Mouse (Mus musculus): ENCODE measurements around the gene Dcp1a.
A peak's percentile ranks its signal among the peaks of the same experiment; 100 is the strongest.

Dcp1a gene

GRCm38 (mm10) chr14:30479361-30479948 lies at the start of gene Dcp1a:
Dcp1a (plus strand) TSS chr14:30479535.
- peak; percentile 84 to 93 for DNase-seq (ENCODE audit: low read depth in 1 of 2, low spot score in 2 of 2)

DNA sequence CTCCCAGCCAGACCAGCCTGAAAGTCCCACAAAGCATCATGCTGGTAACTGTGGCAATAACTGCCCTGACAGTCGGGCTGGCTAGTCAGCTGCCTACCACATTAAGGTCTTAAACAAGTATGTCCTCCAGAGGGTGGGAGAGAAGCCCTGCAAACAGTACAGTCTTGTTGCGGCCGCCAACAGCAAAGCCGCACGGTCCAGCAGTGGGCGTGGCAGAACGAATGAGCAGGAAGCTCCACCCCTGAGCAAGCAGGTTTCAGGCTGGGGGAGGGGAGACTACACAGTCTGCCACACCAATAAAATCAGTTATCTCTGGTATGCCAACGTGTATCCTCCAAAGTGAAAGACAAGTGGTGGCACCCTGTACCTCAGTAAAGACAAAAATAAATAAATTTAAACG lies 49.7 kb upstream of the Dcp1a start:
- DNase-seq (ENCODE audit: low read depth in 1 of 2, low spot score in 2 of 2), result no peak

GRCm38 (mm10) chr14:30430026-30430425 lies 49.3 kb upstream of the Dcp1a start:
- DNase-seq (ENCODE audit: low read depth in 1 of 2, low spot score in 2 of 2), result no peak

DNA sequence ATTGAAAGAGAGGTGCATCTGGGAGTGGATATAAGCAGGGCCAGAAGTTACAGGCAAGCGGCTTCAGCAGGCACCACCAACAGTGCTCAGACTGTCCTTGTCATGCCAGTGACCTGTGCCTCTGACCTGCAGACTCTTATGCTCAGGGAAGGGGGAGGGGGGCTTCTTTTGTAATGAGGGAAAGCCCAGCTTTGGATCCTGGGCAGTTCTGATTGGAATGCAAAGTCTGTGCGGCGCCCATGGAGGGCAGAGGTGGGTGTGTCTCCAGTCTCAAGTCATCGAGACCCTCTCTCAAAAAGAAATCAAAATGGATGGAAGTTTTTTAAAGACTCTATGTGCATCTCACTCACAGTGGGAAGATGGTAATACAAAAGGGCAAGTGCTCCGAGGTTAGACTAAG lies 48.9 kb upstream of the Dcp1a start:
- no peak for DNase-seq (ENCODE audit: low read depth in 1 of 2, low spot score in 2 of 2)

DNA sequence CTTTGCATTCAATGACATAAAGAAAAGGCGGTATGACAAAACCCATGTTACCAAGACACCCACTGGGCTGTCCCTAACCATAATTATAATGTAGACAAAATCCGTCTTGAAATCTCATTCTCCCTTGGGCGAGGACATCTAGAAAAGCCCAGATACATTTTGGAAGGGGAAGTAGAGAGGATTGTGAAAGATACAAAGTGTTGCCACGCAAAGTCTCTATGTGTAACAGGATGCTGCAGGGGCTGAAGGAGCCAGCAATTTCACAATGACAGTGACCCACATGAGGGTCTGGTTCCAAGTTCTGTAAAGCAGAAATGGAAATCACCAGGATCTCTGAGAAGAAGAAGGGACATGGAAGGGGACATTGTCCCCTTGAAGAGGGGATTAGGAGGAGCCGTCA lies 44.0 kb upstream of the Dcp1a start:
- DNase-seq (ENCODE audit: low read depth in 1 of 2, low spot score in 2 of 2), result peak; percentile 47 to 64

DNA sequence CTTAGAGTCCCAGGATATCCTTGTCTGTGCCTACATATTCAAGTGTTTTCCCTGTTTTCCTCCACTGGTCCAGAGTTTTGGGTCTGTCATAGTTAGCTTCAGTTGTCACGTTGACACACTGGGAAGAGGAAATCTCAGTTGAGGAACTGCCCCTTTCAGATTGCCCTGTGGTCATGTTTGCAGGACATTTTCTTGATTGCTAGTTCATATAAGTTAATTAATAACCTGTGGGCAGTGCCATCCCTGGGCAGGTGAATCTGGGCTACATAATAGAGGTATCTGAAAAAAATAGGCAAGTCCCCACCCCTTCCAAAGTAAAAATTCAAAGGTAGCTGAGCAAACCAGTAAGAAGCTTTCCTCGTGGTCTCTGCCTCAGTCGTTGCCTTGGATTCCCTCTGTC lies 39.4 kb upstream of the Dcp1a start:
- no peak for DNase-seq (ENCODE audit: low read depth in 1 of 2, low spot score in 2 of 2)

DNA sequence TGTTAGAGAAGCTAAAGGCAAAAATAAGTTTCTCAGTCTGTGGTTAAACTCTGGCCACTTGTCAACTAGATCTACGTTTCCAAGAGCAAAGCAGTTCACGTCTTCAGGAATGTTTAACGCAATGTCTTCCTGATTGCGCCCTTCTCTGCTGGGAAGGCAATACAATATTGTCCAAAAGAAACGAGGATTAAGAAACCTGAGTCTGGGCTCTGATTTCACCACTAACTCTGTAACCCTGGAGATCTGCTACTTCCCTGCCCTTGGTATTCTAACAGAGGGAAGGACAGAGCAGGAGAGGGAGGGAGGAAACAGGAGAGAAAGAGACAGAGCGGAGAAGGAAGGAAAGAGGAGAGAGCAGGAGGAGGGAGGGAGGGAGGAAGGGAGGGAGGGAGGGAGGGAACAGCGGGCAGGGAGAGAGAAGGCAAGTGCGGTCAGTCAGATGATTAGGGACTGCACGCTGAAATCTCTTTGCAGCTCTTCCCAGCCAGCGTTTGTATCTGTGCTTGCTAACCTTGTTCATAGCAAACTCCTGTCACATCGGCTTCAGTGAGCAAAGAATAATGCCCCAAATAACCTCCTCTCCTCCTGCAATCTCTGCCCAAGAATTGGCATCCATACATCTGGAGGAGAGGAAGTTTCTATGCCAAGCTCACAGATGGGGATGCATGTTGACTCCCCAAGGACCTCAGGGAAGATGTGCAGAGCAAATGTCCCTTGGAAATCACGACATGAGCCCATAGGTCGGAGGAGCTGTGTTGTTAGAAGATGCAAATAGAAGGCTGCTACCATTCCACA lies 23.3 kb upstream of the Dcp1a start:
- DNase-seq (ENCODE audit: low read depth in 1 of 2, low spot score in 2 of 2), result no peak

DNA sequence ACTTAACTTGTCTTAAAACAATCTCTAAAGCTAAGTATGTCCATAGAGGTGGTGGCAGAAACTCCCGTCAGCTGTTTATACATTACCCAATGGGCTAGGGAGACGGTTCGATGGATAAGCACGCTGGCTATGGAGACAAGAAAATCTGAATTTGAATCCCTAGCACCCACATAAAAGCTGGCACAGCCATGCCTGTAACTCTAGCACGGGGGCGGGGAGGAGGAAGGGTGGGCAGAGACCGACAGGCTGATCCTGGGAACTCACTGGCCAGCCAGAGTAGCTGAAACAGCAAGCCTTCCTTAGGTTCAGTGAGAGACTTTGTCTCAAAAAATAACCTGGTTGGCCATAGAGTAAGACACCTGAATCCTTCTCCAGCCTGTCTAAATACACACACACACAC lies 21.9 kb upstream of the Dcp1a start:
- no peak for DNase-seq (ENCODE audit: low read depth in 1 of 2, low spot score in 2 of 2)

DNA sequence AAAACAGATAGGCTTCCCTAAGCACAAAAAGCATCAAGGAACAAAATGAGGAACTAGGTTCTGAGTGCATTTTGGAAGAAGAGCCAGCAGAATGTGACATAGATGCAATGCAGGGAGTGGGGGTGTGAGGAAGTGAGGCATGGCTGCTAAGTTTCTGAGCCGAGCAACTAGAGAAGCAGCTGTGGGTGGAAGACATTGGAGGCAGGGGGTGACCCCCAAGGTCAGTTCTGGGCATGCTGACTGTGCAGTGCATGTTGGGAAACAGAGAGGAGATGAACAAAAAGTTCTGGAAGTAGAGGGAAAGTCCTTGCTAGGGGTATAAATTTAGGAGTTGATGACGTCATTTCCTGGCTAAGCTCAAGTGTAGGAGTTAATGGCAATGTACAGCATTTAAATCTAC lies 21.4 kb upstream of the Dcp1a start:
- DNase-seq (ENCODE audit: low read depth in 1 of 2, low spot score in 2 of 2), result peak; percentile 49 to 70

DNA sequence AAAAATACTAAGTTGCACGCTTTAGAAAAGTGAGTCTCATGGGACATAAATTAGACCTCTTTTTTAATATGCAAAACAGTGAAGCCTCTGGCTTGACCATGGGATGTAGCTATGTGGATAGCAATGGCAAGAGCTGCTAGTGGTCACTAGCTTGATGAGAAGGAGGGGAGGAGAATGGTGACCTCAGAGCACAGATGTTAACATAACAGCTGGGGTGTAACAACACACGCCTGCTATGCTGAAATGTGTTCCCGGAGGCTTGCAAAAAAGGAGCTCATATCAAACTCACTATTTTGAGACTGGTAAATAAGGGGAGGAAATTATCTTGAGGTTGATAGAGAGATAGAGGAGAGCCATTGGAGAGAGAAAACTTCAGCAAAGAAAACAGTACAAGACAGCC lies 20.5 kb upstream of the Dcp1a start:
- no peak for DNase-seq (ENCODE audit: low read depth in 1 of 2, low spot score in 2 of 2)

DNA sequence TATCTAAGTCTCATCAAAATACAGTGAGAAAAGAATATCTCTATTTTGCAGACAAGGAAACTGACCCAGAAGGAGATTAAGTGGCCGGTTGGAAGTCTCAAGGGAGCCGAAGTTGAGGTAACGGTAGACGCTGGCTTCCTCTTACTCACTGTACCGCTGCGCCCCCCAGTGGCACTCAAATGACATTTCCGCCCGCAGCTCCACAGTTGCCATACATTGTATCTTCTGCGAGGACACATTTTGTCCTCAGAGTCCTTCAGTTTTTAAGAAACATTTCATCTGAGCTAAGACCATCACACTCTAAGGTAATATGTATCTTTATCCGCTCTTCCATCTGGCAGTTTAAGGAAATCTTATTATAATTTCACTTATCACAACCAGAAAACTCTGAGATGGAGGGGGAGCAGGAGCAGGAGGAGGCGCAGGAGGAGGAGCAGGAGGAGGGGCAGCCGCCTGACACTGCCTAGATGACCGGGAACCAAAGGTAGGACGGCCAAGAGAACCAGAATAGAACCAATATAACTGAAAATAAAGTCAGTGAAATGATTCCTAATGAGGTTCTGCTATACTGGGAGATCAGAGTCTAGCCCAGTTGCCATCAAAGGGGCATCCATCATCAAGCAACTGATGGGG lies 19.3 kb upstream of the Dcp1a start:
- DNase-seq (ENCODE audit: low read depth in 1 of 2, low spot score in 2 of 2), result peak; percentile 12 to 46

GRCm38 (mm10) chr14:30463312-30463711 lies 16.0 kb upstream of the Dcp1a start:
- no peak for DNase-seq (ENCODE audit: low read depth in 1 of 2, low spot score in 2 of 2)

DNA sequence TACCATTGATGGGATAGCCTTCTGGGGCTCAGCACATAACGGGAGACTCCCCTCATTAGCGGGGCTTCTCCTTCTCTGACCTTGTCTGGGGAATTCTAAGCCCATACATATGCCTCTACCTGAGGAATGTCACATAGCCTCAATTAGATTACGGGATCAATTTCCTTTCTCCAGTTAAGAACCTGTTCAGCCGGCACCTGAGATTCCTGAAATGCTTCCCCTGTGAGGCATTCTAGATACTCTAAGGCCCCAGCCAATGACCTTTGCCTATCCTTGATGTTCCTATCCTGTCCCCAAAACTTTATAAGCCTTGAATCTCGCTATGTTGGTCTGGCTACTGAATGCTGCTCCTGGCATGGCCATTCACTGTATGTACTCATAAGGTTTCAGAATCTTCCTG lies 5.7 kb upstream of the Dcp1a start:
- no peak for DNase-seq (ENCODE audit: low read depth in 1 of 2, low spot score in 2 of 2)

DNA sequence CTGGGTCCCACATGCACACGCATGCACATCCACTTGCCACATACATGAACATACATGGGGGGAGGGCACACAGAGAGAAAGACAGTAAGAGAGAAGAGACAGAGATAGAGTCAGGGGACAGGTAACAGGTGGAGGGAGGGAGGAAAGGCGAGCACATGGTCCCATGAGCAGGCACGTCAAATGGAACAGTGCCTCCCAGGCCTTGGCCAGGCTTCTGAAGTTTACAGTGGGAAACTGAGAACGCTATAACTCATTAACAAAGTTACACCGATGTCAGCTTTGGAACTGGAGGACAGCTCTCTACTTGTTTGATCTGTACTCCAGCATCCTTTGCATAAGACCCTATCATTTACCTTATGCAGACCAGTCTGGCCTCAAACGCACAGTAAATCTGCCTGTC lies 4.9 kb upstream of the Dcp1a start:
- no peak for DNase-seq (ENCODE audit: low read depth in 1 of 2, low spot score in 2 of 2)

GRCm38 (mm10) chr14:30491342-30491741 lies 12.0 kb downstream of the Dcp1a start, which contains the start of gene Cacna1d:
Cacna1d (minus strand) TSS chr14:30491455.
- no peak for DNase-seq (ENCODE audit: low read depth in 1 of 2, low spot score in 2 of 2)

GRCm38 (mm10) chr14:30493276-30493675 lies 13.9 kb downstream of the Dcp1a start:
- DNase-seq (ENCODE audit: low read depth in 1 of 2, low spot score in 2 of 2), result no peak

DNA sequence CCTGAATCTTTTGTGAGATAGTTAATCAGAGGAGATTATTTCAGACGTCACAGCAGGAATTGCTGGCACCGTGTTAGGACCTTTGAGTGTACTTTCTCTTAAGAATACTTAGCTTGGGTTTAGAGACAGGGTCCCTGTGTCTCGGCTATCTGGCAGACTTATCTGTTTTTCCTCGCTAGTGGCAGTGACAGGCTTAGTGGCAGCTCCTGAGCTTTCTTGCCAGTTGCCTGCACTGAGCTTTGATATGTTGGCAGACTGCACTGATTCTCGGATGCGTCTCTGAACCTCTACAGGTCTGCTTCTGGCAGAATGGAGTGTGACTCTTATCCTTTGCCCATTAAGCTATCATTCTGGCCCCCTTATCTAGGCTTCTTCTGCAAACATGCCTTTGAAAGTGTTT lies 15.7 kb downstream of the Dcp1a start:
- no peak for DNase-seq (ENCODE audit: low read depth in 1 of 2, low spot score in 2 of 2)

GRCm38 (mm10) chr14:30498202-30498601 lies 18.9 kb downstream of the Dcp1a start:
- DNase-seq (ENCODE audit: low read depth in 1 of 2, low spot score in 2 of 2), result no peak

DNA sequence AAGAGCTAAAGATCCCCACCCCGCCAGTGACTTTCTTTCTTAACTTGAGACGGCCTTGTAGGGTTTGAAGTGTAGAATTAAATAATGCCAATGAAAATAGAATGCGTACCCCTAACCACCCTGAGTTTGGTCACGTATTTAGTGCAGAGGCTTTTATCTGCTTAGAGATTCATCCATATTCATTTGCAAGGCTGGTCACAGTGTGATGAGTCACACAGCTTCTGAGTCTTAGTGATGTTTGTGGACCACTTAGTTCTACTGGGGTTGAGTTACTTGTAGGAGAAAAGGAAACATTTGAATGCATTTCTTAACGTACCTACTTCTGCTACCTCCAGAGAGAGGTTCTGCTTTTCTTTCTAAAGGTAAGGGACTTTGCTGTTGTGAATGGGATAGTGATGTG lies 25.7 kb downstream of the Dcp1a start:
- no peak for DNase-seq (ENCODE audit: low read depth in 1 of 2, low spot score in 2 of 2)

- no peak for DNase-seq (ENCODE audit: low read depth in 1 of 2, low spot score in 2 of 2)
Measured at GRCm38 (mm10) chr14:30510214-30510763, 31.0 kb downstream of the Dcp1a start.

GRCm38 (mm10) chr14:30512896-30513295 lies 33.6 kb downstream of the Dcp1a start:
- DNase-seq (ENCODE audit: low read depth in 1 of 2, low spot score in 2 of 2), result no peak
